Mouse (Mus musculus): Measurements from ENCODE around the gene Ccdc61.
"Not testable (repeated sequence)": the region's sequence is repeated elsewhere in the genome, so short reads cannot be mapped to it uniquely, and the experiment has no call there.

Ccdc61 gene

GRCm38 (mm10) chr7:18909797-18910196 lies 418 bp downstream of the Ccdc61 start:
- DNase-seq = no peak

DNA sequence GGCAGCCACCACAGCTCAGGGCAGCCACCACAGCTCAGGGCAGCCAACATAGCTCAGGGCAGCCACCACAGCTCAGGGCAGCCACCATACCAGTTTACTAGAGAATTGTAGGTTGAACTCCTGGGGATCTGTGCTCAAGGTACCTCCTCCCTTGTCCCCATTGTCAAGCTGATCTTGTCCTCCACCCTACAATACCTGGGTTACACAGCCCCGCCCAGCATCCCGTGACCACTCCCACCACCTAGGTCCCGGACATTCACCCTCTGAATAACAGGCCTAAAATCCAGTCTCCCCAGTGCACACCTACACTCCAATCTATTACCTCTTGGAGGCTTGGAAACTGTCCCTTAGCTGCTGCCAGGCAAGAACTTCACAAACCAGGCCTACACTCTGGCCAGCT lies 5.2 kb downstream of the Ccdc61 start:
- DNase-seq = no peak

DNA sequence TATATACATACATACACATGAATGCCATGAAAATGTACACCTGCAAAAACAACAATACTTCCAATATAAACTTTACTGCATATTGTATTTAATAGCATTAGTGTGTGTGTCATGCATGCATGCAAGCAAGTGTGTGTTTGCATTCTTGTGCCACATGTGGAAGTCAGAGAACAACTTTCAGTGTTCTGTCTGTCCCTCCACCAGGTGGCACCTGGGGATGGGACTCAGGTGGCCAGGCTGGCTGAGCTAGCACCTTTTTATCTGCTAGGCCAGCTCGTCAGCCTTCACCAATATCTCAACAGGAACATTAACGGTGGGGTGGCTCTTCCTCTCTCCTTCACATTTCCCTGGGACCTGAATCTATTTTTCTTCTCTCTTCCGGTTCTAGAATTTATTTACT lies 7.7 kb downstream of the Ccdc61 start:
- no peak for DNase-seq

- DNase-seq = no peak
Measured at GRCm38 (mm10) chr7:18900513-18900912, 9.7 kb downstream of the Ccdc61 start.

- peak; percentile 69 to 72 for DNase-seq
Measured at GRCm38 (mm10) chr7:18896536-18896935, 13.7 kb downstream of the Ccdc61 start.

DNA sequence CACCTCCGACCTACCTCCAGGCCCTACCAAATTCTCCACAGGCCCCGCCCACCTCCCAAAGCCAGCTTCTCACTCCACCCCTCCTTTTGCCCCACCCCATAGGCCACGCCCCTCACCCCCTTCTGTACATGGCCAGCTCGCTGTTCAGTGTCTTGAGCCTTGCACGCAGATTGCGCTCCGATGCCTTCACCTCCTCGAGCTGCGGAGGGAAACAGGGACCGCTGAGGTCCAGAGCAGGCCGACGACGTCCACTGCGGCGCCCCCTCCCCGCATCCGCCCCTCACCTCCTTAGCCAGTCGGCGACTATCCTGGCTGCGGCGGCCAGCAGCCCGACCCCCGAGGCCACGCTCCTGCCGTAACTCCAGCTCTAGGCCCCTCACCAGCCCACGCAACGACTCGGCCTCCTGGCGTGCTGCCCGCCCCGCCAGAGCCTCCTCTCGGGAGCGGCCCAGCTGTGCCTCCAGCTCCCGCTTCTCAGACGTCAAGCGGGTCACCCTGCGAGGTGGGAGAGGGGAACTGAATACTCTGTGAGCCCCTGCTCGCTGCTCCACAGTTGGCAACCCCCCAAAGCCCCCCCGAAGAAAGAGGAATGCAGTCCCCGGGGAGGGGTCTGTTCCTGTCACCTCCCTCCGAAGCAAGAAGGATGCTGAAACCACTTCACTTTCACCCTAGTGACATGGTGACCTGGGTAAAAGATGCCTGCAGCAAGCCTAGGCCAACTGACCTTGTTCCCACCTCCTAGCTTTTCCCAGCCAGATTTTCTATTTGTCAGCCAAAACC lies 16.4 kb downstream of the Ccdc61 start:
- DNase-seq = peak; percentile 88 to 91

DNA sequence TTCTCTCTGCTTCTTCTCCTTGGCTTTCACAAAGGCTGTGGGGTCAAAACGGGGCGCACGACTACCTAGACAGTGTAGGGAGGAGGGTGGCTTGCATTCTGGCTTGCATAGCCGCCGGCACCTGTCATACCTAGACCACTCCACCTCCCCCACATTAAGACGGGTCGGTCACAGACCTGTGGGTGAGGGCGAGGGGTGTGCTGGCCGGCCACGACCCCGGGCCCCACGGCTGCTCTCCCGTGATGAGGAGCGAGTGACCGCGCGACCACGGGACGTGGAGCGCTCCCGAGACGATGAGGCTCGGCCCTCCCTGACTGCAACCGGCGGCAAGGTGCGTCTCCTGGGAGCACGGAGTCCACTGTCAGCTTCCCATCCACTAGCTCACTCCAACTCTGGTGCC lies 17.2 kb downstream of the Ccdc61 start:
- no peak for DNase-seq

- peak; percentile 91 to 92 for DNase-seq
Measured at GRCm38 (mm10) chr7:18891872-18892599, 18.2 kb downstream of the Ccdc61 start.

DNA sequence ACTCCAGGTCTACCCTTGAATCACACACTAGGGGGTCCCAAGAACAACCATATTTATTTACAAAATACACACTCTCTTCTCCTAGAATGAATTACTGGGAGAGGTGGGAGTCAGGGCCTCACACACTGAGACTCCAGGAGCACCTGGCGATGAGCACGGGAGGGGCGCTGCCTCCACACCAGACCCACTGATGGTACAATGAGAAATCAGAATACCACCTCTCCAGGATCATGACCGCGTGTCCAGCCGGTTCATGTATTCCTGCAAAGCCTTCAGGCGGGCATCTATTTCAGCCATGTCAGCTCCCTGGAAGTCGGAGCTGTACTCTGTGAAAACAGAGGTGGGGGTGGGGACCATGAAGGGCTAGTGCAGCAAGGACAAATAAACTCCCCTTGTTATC lies 19.4 kb downstream of the Ccdc61 start:
- DNase-seq = no peak

DNA sequence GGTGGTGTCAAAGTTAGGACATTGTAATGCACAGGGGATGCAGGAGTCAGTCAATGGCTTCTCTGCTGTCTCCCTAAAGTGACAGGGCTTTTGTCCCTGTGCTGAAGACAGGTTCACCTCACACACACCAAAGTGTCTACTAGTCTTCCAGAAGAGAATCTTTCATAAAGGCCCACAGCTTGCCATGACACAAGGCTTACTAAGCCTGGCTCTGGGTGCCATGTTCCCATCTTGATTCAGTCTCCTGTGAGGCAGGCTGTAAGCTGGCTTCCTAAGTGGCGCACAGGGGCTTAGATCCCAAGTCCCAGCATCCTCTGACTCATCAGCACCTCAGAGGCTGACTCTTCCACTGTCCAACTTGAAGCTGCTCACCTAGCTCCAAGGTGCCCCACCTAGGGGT lies 23.3 kb downstream of the Ccdc61 start:
- no peak for DNase-seq

DNA sequence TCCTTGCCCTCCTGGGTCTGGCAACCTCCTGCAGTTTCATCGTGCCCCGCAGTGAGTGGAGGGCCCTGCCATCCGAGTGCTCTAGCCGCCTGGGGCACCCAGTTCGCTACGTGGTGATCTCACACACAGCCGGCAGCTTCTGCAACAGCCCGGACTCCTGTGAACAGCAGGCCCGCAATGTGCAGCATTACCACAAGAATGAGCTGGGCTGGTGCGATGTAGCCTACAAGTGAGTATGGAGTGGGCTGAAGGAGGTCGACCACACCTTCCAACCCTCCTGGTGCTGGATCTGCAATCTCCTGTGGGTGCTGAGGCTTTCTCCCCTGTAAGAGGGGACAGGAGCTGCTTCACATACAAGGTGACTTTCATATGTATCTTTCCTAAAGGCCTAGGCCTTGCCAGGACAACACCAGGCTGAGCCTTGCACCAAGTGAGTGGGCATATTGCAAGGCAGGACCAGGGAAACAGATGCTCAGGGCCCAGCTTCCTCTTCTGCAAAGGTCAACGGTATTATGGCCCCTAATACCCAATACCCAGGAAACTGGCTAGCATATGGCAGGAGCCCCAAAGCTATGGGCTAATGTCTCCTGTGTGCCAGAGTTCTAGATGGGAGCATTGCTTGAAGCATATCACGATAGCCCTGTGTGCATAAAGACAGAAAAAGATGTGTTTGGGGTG lies 25.3 kb downstream of the Ccdc61 start:
- no peak for DNase-seq

DNA sequence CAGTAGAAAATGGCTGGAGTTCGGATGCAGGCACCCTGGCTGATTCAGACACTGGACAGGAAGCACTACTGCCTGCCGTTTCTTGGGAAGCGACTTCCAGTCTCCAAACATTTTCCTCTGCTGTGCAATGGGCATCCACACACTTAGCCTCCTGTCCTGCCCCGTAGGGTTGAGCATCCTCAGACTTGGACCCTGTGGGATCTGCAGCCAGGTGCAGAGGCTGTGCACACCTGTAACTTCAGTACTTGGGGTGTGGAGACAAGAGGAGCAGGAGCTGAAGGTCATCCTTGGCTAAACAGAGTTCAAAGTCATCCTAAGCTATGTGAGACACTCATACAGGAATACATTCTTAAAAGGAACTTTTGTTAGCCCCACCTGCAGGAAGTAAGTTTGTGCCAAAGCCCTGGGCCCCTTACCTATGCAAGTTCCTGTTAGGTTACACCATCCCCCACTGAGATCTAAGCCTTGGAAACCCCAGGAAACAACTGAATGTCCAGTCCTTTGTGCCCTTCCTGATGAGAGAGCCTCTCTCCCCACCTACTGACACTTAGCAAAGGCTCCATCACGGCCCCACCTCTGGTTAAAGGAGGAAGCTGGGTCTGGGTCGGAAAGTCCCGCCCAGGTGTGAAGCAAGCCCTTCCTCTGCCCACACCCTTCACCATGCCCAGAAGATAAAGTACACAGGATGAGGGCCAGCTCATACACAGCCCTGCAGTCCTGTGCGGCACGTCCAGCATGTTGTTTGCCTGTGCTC lies 26.0 kb downstream of the Ccdc61 start:
- DNase-seq = no peak

DNA sequence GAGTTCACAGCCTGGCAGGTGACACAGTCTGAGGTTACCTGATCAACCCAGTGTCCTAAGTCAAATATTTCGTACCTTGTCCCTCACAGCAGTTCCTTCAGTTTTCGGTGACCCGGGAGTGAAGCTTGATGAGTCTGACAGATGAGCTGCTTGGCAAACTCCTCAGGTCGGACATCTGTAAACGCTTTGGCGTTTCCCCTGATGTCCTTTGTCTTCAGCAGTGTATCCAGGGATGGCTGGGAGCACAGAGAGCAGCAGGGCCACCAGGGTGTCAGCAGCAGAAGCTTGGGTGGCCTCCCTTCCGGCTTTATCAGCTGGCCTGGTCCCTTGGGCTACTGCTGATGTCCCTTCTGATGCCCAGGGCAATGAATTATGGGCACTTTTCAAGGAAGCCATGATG lies 31.5 kb downstream of the Ccdc61 start:
- no peak for DNase-seq

DNA sequence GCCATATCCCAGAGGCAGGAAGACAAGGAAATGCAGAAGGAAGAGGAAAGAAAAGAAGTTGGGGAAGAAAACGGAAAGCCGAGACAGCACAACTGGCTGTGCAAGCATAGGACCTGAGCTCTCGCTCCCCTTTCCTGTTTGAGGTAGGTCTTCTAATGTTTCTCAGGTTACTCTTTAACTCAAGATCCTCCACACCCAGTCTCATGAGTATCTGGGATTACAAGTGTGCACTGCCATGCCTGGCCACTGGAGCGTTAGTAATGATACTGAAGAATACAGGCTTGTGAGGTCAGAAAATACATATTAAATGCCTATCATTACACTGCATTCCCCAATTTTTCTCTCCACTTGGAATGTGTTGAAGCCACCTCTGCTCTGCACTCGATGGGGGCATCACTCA lies 34.8 kb downstream of the Ccdc61 start:
- no peak for DNase-seq

DNA sequence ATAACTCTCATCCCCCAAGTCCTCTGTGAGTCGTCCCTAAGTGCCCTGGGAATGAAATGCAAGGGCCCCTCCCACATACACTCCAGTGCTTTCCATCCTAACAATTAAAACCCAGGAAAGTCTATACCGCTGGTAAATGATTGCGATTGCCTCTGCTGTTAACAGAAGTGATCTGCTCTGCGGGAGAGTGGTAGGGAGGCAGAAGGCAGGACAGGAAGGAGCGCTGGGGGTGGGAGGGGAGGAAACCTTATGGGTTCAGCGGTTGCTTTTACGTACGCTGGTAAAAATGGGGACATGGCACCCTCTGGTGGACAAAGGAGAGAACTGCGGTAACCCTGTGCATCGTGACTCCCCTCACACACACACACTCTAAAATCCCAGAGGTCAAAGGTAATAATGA lies 37.0 kb downstream of the Ccdc61 start:
- DNase-seq = peak; percentile 77 to 80

GRCm38 (mm10) chr7:18872816-18873215 lies 37.4 kb downstream of the Ccdc61 start:
- DNase-seq = no peak

- DNase-seq = peak in 1 of 2 experiments; percentile 19
Measured at GRCm38 (mm10) chr7:18872014-18872802, 38.0 kb downstream of the Ccdc61 start.

GRCm38 (mm10) chr7:18871031-18871430 lies 39.2 kb downstream of the Ccdc61 start, which contains the start of gene Pglyrp1:
Pglyrp1 (plus strand) TSS chr7:18871331.
- not testable (repeated sequence) for DNase-seq

DNA sequence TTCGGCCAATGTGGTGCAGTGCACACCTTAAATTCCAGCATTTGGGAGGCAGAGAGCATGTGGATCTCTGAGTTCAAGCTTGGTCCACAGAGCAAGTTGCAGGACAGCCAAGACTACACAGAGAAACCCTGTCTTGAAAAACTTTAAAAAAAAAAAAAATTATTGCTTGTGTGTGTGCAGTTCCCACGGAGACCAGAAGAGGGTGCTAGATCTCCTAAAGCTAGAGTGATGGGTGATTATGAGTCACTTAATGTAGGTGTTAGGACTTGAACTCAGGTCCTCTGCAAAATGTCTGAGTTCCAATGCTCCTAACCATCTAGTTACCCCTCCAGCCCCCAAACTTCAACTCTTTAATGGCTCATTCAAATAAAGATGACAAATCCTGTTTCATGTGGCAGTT lies 41.7 kb downstream of the Ccdc61 start:
- no peak for DNase-seq

DNA sequence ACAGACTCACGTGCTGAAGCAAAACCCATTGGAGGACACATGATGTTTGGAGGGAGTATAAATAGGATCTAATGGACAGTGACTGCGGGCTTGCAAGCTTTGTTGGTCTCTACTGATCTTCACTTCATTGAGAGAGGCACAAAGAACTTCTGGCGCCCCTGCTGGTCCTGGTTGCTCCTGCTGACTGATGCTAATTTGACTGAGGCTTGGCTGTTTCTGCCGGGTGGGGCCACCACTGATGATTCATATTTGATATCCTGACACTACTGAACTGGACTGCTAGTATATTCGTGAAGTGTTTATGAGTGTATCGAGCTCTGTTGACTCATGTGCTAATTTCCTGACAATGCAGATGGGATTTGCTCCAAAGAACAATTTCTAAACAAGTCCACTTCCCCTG lies 47.4 kb downstream of the Ccdc61 start:
- no peak for DNase-seq

GRCm38 (mm10) chr7:18858310-18858916 lies 51.8 kb downstream of the Ccdc61 start:
- DNase-seq = peak in 1 of 2 experiments; percentile 19

GRCm38 (mm10) chr7:18848395-18848794 lies 61.8 kb downstream of the Ccdc61 start:
- DNase-seq = no peak

Measured in kidney, postnatal 25 days (tissue).